Mouse (Mus musculus): ENCODE measurements around the gene Srp68.

The Srp68 gene

GRCm38 (mm10) chr11:116247502-116248222, 26.4 kb downstream of the Srp68 start:
- no peak for DNase-seq (ENCODE audit: low spot score in 2 of 2)

GRCm38 (mm10) chr11:116245616-116246015, 28.4 kb downstream of the Srp68 start:
- no peak for DNase-seq (ENCODE audit: low spot score in 2 of 2)

- no peak for DNase-seq (ENCODE audit: low spot score in 2 of 2)
Measured at GRCm38 (mm10) chr11:116244580-116244979, 29.4 kb downstream of the Srp68 start.

DNA sequence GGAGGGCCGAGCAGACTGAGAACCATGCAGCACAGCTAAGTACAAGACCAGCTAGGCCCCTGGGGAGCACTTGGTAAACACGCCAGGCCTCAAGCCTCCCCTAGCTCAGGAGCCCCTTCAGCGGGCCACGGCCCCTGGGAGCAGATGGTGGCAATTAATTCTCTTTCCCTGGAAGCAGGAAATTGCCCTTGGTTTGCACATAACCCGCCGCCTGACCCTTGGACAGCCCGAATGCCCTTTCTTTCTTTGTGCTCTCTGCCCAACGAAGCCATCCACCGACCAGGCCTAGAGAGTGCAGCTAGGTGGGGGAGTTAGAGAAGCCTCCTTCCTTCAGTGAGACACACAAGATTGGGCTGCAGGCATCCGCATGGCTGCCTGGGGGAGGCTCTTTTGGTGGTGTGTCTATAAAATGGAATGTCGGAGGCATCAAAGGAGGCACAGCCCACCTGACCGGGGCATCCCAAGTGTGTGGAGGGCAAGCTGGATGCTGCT, 32.2 kb downstream of the Srp68 start:
- DNase-seq (ENCODE audit: low spot score in 2 of 2), result no peak

DNA sequence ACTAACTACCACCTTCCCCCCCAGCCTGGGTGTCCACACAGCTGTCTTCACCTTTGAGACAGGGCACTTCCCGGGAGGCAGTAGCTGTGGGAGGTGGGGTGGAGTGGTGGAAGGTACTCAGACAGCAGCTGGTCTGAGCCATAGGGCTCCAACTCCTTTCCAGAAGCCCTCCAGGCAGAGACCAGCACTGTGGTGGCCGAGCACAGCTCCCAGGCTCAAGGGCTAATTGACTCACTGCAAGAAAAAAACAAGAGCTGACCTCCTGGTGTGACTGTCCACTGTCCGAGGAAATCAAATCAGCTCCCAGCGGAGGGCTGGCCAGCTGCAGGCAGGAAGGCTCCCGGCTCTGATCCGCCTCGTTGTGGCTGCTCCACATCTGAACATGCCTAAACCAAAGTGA, 34.2 kb downstream of the Srp68 start:
- no peak for DNase-seq (ENCODE audit: low spot score in 2 of 2)

GRCm38 (mm10) chr11:116237742-116238395, 36.1 kb downstream of the Srp68 start, which contains the start of gene Evpl:
Evpl (minus strand) TSS chr11:116238077.
- peak; percentile 68 to 71 for DNase-seq (ENCODE audit: low spot score in 2 of 2)

GRCm38 (mm10) chr11:116234901-116235300, 39.1 kb downstream of the Srp68 start:
- no peak for DNase-seq (ENCODE audit: low spot score in 2 of 2)

DNA sequence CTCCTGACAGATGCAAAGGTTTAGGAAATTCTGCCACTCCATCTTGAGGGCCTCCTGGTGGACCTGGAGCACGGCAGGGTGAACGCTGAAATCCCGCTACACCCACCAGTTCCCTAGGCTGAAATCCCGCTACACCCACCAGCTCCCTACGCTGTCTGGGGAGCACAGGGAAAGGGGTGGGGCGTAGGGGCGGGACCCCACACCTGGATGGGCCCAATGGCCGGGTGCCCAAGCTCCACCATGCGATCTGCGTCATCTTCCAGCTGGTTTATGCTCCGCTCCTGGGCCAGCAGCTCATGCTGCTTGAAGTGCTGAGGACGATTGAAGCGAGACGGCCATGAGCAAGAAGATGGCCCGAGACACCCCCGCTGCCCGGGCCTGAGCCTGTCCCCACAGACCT, 41.6 kb downstream of the Srp68 start:
- DNase-seq (ENCODE audit: low spot score in 2 of 2), result no peak

- no peak for DNase-seq (ENCODE audit: low spot score in 2 of 2)
Measured at GRCm38 (mm10) chr11:116228699-116229098, 45.3 kb downstream of the Srp68 start.

GRCm38 (mm10) chr11:116226414-116226813, 47.6 kb downstream of the Srp68 start:
- peak; percentile 65 to 93 for DNase-seq (ENCODE audit: low spot score in 2 of 2)

DNA sequence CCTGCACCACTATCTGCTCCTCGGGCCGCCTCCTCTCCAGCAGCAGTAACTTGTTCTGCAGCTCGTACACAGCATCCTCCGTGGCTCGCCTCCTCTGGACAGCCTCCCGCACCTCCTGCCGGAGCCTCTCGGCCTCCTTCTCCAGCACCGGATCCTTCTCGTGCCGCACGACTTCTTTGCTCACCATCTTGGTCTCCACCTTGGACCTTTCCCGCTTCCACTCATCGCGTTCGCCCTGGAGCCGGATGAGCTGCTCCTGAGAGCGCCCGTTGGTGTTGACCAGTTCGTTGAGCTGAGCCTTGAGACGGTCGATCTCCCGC, 51.3 kb downstream of the Srp68 start:
- no peak for DNase-seq (ENCODE audit: low spot score in 2 of 2)

DNA sequence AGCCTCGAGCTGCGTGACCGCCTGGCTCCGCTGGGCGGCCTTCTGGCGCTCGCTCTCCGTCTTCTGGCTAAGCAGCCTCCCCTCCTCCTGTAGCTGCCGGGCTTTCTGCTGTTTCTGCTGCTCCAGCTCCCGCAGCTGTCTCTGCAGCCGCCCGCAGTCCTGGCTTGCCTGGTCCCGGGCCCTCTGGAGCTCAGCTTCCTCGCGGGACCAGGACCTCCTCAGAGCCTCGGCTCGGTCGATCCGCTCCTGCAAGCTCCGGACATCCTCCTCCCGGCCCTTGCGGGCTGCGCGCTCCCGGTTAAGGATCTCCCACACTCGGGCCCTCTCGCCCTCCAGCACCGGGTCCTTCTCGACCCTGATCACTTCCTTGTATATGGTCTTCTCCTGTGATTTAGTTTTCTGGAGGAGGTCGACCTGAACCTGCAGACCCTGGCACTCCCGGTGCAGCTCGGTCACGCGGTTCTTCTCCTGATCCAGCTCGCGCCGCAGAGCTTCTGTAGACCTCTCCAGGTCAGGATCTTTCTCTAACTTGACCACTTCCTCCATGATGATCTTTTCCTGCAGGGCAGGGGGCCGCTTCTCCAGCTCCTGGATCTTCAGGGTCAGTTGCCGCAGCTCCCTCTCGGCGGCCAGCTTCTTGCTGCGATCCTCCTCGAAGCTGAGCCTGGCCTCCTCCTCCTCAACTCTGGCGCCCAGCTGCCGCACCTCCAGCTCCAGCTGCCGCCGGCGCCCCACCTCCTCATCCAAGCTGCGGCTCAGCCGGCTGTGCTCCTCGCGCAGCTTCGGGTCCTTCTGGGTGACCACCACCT, 51.9 kb downstream of the Srp68 start:
- no peak for DNase-seq (ENCODE audit: low spot score in 2 of 2)

DNA sequence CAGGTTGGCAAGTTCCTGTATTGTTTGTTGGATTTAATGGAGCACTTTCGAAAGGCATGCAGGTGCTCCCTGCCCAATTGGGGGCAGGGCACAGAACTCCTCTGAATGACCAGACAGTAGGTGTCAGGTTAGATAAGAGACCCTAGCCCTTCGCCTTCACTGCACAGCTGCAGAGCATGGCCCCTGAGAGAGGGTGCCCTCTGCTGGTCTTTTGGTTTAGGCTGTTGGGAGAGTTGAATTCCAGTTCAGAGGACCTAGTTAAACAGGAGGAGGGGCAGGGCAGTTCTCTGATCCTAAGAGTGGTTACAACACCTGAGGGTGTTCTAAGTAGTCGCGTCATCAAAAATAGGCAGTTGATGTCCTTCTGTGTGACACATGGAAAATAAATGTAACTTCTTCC, 54.1 kb downstream of the Srp68 start:
- peak; percentile 41 to 75 for DNase-seq (ENCODE audit: low spot score in 2 of 2)

DNA sequence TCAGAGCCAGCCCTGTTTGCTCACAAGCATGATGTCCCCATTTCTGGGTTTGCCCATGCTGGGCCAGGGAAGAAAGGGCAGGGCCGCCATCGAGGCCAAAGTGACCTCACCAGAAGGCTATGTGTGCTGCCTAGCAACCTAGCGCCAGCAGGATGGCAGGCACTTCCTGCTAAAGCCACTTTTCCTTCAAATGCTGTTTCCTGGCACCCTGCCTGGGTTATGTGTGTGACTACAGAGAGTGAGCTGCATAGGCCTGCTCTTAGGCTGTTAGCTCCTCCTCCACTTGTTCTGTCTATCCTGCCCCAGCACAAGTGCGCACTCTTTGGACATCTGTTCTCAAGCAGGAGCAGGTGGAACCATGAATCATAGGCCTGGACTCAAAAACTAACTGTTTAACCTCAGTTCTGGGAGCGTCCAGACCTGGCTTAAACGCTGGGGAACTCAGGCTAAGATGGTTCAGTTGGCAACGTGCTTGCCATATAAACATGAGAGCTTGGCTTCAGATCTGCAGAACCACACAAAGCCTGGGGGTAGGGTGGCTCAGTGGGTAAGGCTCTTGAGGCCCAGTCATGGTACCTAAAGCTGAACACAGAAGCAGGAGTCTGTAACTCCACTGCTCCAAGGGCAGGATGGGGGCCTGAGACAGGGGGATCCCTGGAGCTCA, 55.1 kb downstream of the Srp68 start:
- DNase-seq (ENCODE audit: low spot score in 2 of 2), result no peak

DNA sequence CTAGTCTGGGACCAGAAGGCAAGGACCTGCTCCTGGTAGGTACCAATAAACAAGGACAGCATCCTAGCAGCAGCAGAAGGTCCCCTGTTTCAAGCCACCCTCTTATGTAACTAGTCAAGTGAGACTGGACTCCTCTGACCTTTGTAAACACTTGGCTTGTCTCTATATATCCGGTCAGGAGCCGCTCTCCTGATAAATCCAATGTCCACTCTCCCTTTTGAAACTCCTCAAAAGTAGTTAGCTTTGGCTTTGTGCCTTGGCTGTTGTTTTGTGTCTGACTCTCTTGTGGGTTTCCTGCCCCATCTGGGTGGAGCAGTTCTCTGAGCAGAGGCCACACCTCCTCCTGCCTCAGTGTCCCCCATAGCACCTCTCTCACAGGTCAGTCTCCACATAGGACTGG, 55.8 kb downstream of the Srp68 start:
- DNase-seq (ENCODE audit: low spot score in 2 of 2), result no peak

GRCm38 (mm10) chr11:116216549-116216948, 57.5 kb downstream of the Srp68 start:
- DNase-seq (ENCODE audit: low spot score in 2 of 2), result no peak

DNA sequence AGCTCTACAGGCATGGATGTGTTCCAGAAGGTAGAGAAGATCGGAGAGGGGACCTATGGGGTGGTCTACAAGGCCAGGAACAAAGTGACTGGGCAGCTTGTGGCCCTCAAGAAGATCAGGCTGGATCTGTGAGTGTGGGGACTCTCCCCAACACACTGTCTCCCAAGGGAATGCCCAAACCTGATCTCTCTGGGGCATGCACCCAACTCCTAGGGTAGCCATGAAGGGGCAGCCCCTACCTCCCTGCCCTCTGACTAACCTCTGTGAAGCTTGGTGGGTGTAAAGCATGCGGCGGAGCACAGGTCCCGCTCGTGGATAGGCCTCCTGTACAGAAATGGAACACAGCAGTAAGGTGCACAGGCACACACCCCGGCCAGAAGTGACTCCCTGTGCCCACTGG, 58.0 kb downstream of the Srp68 start:
- no peak for DNase-seq (ENCODE audit: low spot score in 2 of 2)

GRCm38 (mm10) chr11:116215181-116215580, 58.8 kb downstream of the Srp68 start:
- DNase-seq (ENCODE audit: low spot score in 2 of 2), result peak in 1 of 2 experiments; percentile 44

GRCm38 (mm10) chr11:116213877-116214510, 60.0 kb downstream of the Srp68 start:
- DNase-seq (ENCODE audit: low spot score in 2 of 2), result no peak

DNA sequence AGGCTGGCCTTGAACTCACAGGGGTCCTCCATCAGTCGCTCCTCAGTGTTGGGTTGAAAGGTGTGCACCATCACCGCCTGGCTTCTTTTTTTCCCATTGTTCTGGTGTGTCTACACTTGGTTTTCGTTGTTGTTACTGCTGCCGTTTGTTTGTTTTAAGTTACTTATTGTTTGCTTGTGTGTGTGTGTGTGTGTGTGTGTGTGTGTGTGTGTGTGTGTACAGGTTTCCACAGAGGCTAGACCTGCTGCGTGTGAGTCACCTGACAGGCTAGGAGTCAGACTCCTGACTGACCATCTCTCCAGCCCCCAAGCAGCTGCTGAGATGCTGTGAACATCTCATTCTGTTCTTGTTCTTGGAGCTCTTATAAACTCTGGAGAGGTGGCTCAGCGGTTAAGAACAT, 61.2 kb downstream of the Srp68 start:
- no peak for DNase-seq (ENCODE audit: low spot score in 2 of 2)

DNA sequence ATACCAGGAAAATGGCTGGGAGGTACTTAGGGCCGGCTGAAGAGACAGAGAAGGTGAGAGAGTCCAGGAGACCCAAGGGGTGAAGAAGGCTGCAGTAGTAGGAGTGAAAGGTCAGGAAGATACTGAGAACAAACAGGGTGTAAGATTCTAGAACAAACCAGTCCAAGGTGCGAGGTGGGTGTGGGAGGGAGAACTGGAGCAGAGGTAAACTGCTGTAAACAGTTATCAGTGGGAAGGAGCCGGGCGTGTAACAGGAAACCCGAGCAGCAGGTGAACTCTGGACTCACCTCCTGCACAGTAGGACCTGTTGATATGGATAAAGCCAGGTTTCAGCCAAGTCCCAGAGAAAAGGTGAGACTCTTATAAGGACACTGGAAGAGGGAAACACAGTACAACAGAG, 63.3 kb downstream of the Srp68 start:
- no peak for DNase-seq (ENCODE audit: low spot score in 2 of 2)

DNA sequence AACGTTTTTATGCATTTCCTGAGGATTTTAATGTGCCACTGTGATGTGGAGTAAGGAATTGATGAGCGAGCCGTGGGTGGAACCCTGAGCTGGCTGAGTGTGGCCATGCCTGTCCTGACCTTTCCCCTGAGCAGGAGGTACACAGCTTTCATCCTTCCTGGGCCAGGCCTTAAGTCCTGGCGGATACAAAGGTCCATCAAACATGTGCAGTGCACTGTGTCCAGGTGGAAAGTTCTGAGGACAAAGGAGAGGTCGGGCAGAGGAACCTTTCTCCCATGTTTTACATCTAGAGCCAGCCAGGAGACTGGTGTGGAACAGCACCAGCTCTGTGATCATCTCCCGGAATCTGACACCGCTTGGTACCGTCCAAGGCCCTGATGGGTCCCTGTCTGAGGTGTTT, 64.8 kb downstream of the Srp68 start:
- no peak for DNase-seq (ENCODE audit: low spot score in 2 of 2)
